Mouse (Mus musculus) urinary bladder, adult 18-20 months (tissue): ENCODE measurements around the gene Vav2.

Experiments used
- DNase-seq, 2 experiments: peaks; one replicate each; pipeline ENCODE4 v3.0.0; 2022; ENCODE audit warnings: low spot score in 2 of 2, mixed read lengths in 2 of 2

Gene Vav2

DNA sequence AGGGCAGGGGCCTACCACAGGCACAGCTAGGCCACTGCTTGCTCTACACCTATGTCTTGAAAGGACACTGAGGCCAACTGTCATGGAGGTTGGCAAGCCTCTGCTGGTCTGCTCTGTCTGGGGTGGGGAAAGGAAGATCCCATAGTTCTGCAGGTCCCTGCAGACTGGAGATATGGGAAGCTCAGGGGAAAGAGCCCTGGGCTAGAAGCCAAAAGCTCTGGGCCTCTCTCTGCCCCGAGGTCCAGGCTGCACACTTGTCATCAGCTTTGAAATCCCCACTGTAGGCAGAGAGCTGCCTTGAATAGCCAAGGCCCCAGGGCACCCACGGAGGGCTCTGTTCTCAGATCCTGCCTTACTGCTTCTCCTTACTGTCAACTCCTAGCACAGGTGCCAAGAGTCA, 158.5 kb downstream of the Vav2 start:
- no peak for DNase-seq

DNA sequence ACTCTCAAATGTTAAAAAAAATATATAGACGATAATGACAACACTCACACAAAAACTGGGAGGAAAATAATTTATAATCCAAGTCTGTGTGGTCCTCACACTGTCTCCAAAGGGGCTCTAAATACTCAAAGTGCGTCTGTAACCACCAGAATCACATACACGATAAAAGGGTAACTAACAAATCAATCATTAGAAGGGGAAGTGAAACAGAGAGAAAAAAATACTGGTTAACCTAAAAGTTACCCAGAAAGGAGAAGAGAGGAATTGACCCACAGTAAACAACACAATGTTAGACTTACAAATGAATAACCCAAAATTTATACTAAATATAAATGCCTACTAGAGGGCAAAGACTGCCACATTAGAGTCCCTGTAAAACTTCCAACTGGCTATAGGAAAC, 161.0 kb downstream of the Vav2 start:
- DNase-seq, result no peak

DNA sequence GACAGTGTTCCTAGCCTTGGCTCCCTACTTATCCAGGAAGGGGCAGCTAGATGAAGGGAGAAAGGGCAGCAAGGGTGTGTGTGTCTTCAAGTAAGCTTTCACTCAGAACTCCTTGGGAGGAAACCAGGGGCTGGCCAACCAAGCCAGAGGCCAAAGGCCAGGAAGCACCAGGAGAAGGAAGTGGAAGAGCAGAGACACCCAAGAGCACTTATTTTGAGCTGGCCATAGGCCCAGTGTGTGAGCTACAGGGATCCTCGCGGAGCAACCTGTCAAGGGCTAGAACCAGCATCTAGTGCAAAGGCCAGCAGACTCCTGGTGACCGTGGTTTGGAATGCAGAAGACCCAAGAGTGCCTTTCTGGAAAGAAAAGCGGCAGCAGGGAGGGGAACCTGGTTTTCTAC, 163.8 kb downstream of the Vav2 start:
- DNase-seq, result no peak

DNA sequence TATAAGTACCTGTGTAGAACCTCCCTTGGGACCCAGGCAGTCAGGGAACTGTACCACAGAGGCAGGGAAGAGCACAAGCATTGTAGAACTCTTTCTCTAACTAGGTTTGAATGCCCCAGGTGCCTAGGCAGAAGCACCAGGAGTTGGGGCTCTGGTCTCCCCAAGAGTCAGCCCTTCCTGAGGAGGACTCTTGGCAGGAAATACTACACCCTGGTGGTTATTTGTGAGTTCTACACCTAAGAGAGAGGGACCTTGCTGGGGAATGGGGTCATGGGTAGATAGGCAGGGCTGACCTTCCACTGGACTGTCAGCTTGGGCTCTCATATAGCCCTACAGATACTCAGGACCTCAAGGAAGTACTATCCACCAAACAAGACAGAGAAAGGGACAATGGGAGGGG, 175.4 kb downstream of the Vav2 start:
- no peak for DNase-seq

DNA sequence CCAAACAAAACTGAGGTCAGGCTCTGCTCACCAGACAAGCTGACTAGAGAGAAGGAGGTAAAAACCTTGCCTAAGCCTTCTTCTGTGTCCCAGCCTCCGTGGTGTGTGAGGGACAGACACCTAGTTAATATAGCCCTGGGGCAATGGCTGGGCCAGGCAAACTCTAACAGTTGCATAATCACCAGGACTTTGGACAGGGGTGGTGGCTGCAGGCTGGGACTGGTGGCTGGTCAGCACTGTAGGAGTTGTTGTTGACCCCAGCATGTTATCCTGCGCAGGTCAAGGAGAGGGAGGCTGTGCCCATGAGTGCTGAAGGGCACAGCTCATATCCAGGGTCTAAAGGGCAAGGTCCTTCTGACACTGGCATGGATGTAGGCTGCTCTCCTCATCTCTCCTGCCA, 178.6 kb downstream of the Vav2 start, which contains the start of gene Sardh:
Gene Sardh (minus strand): TSS at position 127 of the 400 bp plus-strand sequence.
- no peak for DNase-seq

DNA sequence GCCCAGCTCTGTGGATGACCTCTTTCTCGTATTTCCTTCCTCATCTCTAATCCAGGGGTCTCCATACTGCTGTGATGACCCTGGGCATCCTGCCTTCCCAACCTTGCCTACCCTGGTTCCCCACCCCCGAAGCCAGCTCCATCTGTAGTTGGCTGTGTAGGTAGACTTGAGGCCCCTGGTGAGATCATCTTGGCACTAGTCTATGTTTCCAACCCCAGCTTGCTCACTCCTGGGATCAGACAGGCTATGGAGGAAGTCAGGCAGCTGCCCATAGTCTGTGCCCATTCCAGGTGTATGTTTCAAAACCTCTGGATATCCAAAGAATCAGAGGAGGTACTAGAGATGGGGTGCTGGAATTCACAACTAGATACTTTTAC, 179.4 kb downstream of the Vav2 start:
- no peak for DNase-seq

DNA sequence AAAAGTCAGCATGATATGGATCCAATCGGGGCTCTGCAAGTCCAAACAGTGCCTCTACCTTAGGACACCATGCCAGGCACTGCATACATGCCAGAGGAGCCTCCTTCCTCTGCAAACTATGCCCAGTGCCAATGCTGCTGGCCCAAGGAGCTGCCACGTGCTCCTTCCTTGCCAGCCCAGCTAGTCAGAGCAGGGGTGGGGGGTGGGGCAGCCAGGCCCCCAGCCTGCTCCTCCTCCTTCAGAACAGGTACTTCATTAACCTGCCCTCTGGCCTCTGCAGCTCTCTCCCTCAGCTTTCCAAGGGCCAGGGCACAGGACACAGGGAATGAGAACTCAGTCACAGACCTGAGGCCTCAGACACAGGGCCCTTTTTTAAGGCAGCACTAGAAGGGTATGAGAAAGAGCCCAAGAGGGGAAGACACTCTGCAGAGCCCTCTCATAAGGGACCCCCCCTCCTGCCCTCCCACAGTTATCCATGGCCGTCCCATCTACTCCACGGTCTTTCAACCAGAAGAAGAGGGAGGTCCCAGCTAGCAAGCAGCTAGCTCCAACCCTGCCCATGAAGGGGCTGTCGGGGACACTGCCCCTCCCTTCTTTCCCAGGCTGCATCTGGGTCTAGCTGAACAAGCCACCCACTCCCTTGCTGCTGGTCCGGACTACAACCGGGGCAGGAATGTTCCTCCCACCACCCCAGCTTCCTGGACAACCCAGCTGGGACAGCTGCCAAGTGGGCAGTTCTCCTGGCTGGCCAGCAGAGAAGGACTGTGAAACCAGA, 179.9 kb downstream of the Vav2 start:
- peak; percentile 48 to 84 for DNase-seq

DNA sequence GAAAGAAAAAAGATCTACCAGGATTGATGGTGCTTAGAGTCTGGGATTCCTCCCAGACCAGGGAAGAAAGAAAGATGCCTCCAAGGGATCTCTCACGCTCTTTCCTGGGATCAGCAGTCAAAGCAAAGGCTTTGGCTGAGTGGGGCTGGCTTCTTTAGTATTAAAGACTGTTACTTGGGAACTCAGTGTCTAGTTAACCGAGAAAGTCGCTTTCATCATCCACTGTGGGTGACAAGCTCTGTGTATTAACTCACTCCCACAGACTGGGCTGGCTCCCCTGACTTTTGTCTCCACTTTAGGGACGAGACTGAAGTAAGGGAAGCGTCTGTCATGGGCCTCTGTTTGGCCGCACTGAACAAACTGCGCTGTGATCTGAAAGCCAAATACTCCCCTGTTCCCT, 180.9 kb downstream of the Vav2 start:
- no peak for DNase-seq

DNA sequence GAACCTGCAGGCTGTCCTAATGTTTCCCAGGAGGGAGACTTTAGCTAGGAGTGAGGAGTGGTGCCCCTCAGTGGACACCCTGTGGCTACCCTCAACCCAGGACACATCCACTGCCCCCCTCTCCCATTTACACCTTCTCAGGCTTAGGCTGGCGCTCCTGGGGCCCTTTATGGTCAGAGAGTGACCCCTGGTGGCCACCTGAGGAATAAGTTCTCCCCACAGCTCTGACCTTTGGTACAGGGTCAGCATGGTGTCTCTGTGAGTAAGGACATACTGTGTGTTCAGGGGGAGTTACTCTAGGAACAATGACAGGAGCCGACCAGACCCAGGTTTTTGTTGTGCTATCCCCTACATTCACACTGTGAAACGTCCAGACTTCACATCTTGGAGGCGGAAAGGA, 189.5 kb downstream of the Vav2 start:
- DNase-seq, result no peak

DNA sequence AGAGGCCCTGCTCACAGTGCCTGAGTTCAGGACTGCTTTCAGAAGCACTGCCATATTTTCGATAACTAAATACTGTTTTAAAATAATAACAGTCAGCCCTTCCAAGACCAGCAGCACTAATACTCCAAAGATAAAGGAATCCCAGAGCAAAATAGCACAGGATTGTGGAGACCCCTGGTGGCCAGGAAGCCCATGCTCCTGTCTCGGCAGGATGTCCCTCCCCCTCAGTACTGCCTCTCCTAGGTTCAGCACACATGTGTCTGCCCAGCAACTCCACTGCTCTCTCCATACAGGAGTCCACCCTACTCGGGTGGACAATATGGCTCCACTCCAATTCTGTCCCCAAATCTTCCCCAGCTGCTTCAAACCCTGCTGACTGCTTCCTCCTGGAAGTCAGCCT, 191.1 kb downstream of the Vav2 start:
- peak in 1 of 2 experiments; percentile 34 for DNase-seq

DNA sequence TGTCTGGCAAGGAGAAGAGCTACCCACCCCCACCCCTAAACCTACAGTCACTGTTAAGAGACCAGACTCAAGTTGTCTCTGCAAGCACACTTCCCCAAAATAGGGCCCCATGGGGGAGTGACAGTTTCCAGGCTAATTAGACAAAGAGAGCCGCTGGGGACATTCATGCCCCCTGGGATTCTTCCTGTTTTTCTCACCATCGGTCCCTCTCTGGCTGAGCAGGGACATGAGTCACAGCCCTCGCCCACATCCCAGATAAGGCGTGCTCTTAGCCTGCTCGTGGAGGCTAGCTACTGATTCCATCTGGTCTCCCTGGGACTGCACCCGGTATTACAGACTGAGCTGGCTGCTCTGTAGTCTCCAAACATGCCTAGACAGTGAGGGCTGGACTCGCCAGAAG, 194.5 kb downstream of the Vav2 start:
- DNase-seq, result peak in 1 of 2 experiments; percentile 47

DNA sequence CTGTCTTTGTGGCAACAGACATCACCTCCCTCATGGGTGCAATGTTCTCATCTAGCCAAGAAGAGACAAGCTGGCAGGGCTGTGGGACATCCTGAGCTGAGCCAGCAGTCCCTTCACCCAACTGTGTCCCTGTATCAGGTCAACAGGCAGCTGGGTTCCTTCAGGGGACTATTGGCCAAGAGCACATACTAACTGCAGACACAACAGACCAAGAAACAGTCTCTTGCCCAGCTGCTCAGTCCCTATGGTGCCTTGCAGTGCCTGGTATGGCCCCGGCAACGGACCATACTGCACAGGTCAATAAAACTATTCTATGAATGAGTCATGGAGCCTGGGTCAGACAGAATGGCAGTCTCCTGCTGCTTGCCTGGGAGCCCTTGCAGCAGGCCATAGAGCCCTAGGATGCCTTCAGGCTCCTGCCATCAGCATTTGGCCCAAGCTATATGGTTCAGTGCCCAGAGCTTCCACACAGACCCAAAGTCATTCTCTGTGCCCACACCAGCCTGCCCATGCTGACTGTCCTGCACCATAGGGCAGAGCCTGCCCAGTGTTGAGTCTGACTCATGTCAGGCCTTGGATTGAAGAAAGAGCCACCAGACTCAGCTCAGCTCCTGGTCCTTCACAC, 197.2 kb downstream of the Vav2 start:
- no peak for DNase-seq

DNA sequence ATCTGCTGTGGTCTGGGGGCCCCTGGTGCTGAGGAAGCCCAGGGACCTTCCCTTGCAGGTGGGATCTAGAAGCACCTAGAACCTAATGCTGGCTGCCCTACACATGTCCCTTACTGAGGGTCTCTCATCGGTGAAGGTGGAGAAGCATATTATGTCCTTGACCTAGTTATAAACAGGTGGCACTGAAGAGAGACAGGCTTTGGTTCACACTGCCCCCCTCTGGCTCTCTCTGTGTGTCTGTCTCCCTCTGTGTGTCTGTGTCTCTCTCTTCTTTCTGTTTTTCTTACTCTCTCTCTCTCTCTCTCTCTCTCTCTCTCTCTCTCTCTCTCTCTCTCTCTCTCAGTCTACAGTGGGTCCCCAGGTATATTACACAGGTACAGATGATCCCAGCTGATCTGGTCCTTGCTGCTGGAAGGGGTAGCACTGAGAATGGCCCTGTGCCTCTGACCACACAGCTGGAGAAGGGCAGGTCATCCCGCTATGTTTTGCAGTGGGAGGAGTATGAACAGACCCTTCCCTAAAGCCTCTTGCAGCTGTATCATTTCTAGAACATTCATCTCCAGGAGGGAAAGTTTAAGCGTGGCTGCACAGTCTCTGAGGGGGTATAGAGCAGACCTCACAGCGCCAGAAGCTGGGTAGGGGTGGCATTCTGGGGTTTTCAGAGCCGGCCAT, 197.9 kb downstream of the Vav2 start:
- no peak for DNase-seq

DNA sequence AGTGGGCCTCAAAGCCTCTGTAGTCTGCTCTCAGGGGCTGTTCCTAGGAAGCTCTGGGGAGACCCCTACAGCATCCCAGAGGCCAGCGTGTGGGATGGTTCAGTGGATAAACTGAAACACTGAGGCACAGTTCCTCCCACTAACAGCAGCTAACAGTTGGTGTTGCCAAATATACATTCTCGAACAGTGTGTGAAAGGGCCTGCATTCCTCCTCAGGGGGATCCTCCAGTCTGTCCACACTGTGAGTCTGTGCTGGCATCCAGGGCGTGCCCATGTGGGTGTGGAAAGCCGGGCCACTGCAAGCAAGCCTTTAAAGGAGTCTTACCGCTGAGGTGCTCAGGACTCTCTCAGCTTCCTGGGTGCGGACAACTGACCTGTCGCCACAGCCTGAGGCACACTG, 200.3 kb downstream of the Vav2 start:
- DNase-seq, result no peak

DNA sequence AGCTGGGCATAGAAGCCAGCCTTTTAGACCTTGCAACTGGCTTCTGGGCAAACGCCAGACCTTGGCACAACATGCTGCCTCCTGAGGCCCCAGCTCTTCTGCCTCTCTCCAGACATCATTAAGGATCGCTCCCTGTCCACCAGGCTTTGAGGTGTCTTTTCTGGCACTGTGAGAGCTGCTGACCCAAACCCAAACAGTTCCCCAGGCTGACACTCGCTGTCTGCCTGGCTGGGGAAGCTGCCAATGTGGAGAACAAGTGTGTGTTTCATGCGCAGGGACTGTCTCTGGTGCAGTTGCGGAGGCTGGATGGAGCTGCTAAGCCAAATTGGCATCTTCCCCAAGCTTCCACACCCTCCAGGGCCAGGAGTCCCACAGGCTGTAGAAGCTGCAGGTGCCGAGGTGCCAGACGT, 203.8 kb downstream of the Vav2 start:
- DNase-seq, result no peak

DNA sequence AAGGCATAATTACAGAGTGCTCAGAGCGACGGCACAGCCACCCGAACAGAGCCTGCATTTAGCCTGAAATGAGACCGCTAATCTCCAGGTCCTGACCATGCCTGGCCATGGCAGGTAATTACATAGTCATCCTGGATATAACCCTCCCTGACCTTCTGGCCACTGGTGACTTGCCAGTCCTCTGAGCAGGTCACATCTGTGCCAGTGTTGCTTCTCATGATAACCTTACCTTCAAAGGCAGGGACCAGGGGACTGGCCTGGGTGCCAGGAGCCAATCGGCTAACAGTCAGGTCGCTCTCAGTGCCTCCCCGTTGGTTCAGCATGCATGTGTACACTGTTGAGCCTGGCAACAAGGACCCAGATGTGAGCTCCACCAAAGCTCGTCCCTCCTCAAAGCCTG, 208.3 kb downstream of the Vav2 start:
- DNase-seq, result no peak

DNA sequence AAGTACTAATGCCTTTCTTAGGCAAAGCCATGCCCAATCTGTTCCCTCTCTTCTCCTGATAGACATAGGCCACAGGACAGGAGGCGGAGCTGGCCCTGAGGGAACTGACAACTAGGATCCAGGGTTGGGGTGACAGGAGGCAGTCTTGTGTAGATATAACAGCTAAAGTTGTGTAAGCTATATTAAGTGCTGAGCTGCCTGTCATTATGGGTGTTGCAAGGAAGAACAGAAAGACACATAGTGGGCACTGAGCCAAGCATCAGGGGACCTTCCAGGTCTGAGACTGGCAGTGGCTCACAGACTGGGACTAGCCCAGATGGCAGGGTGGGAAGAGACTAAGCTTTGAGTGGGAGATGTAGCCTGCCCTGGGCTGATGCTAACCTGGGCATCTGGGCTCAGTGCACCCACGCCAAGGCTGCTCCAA, 208.7 kb downstream of the Vav2 start:
- DNase-seq, result no peak

DNA sequence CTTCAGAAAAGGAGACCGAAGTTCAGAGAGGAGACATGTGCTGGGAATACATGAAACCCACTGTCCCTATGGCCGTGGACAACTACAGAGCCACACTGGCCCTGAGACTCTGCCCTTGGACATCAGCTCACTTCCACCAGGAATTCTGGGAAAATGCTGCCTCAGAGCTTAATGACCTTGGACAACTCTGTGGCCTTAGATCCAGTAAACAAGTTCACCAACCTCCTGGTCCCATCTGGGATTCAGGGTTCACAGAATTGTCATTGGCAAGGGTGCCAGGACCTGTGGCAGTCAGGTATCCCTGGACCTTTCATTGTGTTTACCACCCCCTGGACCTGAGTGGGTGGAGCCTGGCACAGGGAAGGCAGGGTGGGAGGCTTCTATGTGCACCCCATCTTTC, 211.3 kb downstream of the Vav2 start:
- DNase-seq, result no peak
